Mouse (Mus musculus) midbrain, postnatal 0 days (tissue): ENCODE data around the gene Slc39a2. TPM values are rescaled to one million over a fixed set of nuclear protein-coding genes. Genes with fewer than 3 reads are reported as not detected.

Experiments used
- ATAC-seq: fragments of 200-750 bp; cut with Nextera tagmentation; 2 replicates; pipeline ENCODE4 v1.8.0; 2017; ENCODE audit warnings: moderate number of reproducible peaks, mild to moderate bottlenecking, moderate TSS enrichment, moderate library complexity; ENCODE audit not compliant: low FRiP score
- DNase-seq: peaks from one replicate; pipeline ENCODE4 v3.0.0-alpha.2; 2015; ENCODE audit warnings: low spot score
- H3K27ac ChIP-seq: fragments of 300-500 bp; sonication (generic); 2 replicates; pipeline ENCODE4 v1.5.1; 2014; ENCODE audit warnings: low read depth, mild to moderate bottlenecking, low read length, mixed read lengths
- H3K27me3 ChIP-seq: fragments of 300-500 bp; sonication (generic); 2 replicates; pipeline ENCODE4 v1.6.1; 2014; ENCODE audit warnings: low read length, control low read depth, mixed read lengths; ENCODE audit not compliant: insufficient read depth
- H3K36me3 ChIP-seq: fragments of 300-500 bp; sonication (generic); 2 replicates; pipeline ENCODE4 v1.6.1; 2014; ENCODE audit warnings: low read length, control low read depth, mixed read lengths; ENCODE audit not compliant: insufficient read depth
- H3K4me1 ChIP-seq: fragments of 300-500 bp; sonication (generic); 2 replicates; pipeline ENCODE4 v1.6.1; 2014; ENCODE audit warnings: mild to moderate bottlenecking, control low read depth, antibody characterized with exemption, low read length, mixed read lengths; ENCODE audit not compliant: insufficient read depth
- H3K4me2 ChIP-seq: fragments of 300-500 bp; sonication (generic); 2 replicates; pipeline ENCODE4 v1.6.1; 2014; ENCODE audit warnings: low read depth, mild to moderate bottlenecking, low read length, mixed read lengths; ENCODE audit not compliant: poor library complexity, severe bottlenecking
- H3K4me3 ChIP-seq: fragments of 300-500 bp; sonication (generic); 2 replicates; pipeline ENCODE4 v1.5.1; 2014; ENCODE audit warnings: low read depth, mild to moderate bottlenecking, low read length, moderate library complexity
- H3K9ac ChIP-seq: fragments of 300-500 bp; sonication (generic); replicated peaks from 2 replicates; pipeline ENCODE4 v1.6.1; 2014; ENCODE audit warnings: mild to moderate bottlenecking, low read length, moderate library complexity, mixed read lengths; ENCODE audit not compliant: poor library complexity, severe bottlenecking
- H3K9me3 ChIP-seq: fragments of 300-500 bp; sonication (generic); 2 replicates; pipeline ENCODE4 v1.6.1; 2016; ENCODE audit warnings: low read length, control low read depth
- CTCF ChIP-seq: IDR thresholded peaks from 2 replicates; pipeline ENCODE4 v1.5.1; 2016; ENCODE audit warnings: antibody characterized with exemption, mild to moderate bottlenecking
- WGBS: fragments of 180-500 bp; shearing (Covaris S2); extraction: QIAGEN DNeasy Blood & Tissue Kit; methylation state at CpG from one replicate; pipeline ENCODE4 v1.1.7; 2014; 5-methylcytosine and 5-hydroxymethylcytosine counted together
- polyA plus RNA-seq: library from polyadenylated mRNA; unstranded; fragments of >200 nt; fragmentation: Nextera tagmentation; extraction: Ambion mirVana; gene quantifications from 2 replicates; pipeline ENCODE4 v1.2.1, GENCODE M21; 2015
- total RNA-seq: library from RNA; depleted of rRNA; stranded (reverse); fragments of >200 nt; gene quantifications from 2 replicates; pipeline ENCODE4 v1.2.3, GENCODE M21; 2014

The Slc39a2 gene
- total and polyA plus RNA-seq, 2 experiments from 2014 or later = 0.84 to 2.7 TPM

GRCm38 (mm10) chr14:51884598-51885331, 7.9 kb upstream of the Slc39a2 start, which contains the start of gene Mettl17:
Gene Mettl17 (plus strand): TSS chr14:51884842.
- TF ChIP-seq CTCF = peak; percentile 44
- no peaks in the 10 kb centered on the region for H3K9me3 ChIP-seq
- DNase-seq = peak; percentile 98
- peaks cover 20% of the 10 kb centered on the region for H3K36me3 ChIP-seq
- H3K9ac ChIP-seq = peak within 1 kb of the TSS; percentile 75
- WGBS = under 1% methylated on average over 41 of the region's 43 CpGs
- peak; percentile 98 for ATAC-seq
- H3K4me3 ChIP-seq = peak within 1 kb of the TSS; percentile 65
- H3K4me1 ChIP-seq = peaks cover 9% of the 10 kb centered on the region; the same call in 1 of the 2 replicates
- H3K27ac ChIP-seq = peak within 1 kb of the TSS; percentile 73
- no peaks in the 10 kb centered on the region for H3K27me3 ChIP-seq
- peak within 1 kb of the TSS; percentile 78 for H3K4me2 ChIP-seq

GRCm38 (mm10) chr14:51886051-51886450, 6.6 kb upstream of the Slc39a2 start:
- TF ChIP-seq CTCF = no peak
- ATAC-seq (no peak), DNase-seq (no peak)
- H3K27me3 ChIP-seq = no peaks in the 10 kb centered on the region
- H3K9me3 ChIP-seq = no peaks in the 10 kb centered on the region
- WGBS = 37% methylated on average over 6 of the region's 6 CpGs
- no peak overlapping the region for H3K27ac ChIP-seq
- no peak overlapping the region for H3K9ac ChIP-seq
- H3K36me3 ChIP-seq = peaks cover 30% of the 10 kb centered on the region
- H3K4me1 ChIP-seq = peaks cover 9% of the 10 kb centered on the region; the same call in 1 of the 2 replicates
- peak overlapping the region; percentile 65 for H3K4me3 ChIP-seq
- H3K4me2 ChIP-seq = peak overlapping the region; percentile 78

- H3K9ac ChIP-seq = no peak overlapping the region
- H3K36me3 ChIP-seq = peaks cover 43% of the 10 kb centered on the region
- WGBS = 91% methylated on average over 6 of the region's 6 CpGs
- H3K4me1 ChIP-seq = peaks cover 9% of the 10 kb centered on the region; the same call in 1 of the 2 replicates
- H3K9me3 ChIP-seq = no peaks in the 10 kb centered on the region
- no peak overlapping the region for H3K4me3 ChIP-seq
- no peak overlapping the region for H3K27ac ChIP-seq
- DNase-seq = no peak
- no peak overlapping the region for H3K4me2 ChIP-seq
- H3K27me3 ChIP-seq = no peaks in the 10 kb centered on the region
- no peak for ATAC-seq
- TF ChIP-seq CTCF = no peak
Measured at GRCm38 (mm10) chr14:51889833-51890232, 2.9 kb upstream of the Slc39a2 start.

- no peaks in the 10 kb centered on the region for H3K4me1 ChIP-seq
- TF ChIP-seq CTCF = no peak
- ATAC-seq (no peak), DNase-seq (no peak)
- H3K4me3 ChIP-seq = no peak overlapping the region
- no peak overlapping the region for H3K4me2 ChIP-seq
- no peaks in the 10 kb centered on the region for H3K27me3 ChIP-seq
- no peaks in the 10 kb centered on the region for H3K9me3 ChIP-seq
- H3K27ac ChIP-seq = no peak overlapping the region
- H3K36me3 ChIP-seq = peaks cover 42% of the 10 kb centered on the region
- no peak overlapping the region for H3K9ac ChIP-seq
- 28% methylated on average over 10 of the region's 10 CpGs for WGBS
Measured at GRCm38 (mm10) chr14:51893094-51893794, 555 bp downstream of the Slc39a2 start.

GRCm38 (mm10) chr14:51893809-51894208, 1.1 kb downstream of the Slc39a2 start:
- DNase-seq = no peak
- no peak for ATAC-seq
- Histone ChIP-seq H3K4me3 (no peak overlapping the region), H3K9ac (no peak overlapping the region), H3K4me1 (no peaks in the 10 kb centered on the region), H3K27ac (no peak overlapping the region), H3K4me2 (no peak overlapping the region), H3K36me3 (peaks cover 37% of the 10 kb centered on the region), H3K9me3 (no peaks in the 10 kb centered on the region), H3K27me3 (no peaks in the 10 kb centered on the region)
- TF ChIP-seq CTCF = no peak
- 64% methylated on average over 3 of the region's 3 CpGs for WGBS

GRCm38 (mm10) chr14:51895071-51895470, 2.4 kb downstream of the Slc39a2 start:
- 78% methylated on average over 14 of the region's 14 CpGs for WGBS

More at GRCm38 (mm10) chr14:51895071-51895470, 2.4 kb downstream of the Slc39a2 start:
- Histone ChIP-seq H3K9ac (no peak overlapping the region), H3K9me3 (no peaks in the 10 kb centered on the region), H3K4me1 (no peaks in the 10 kb centered on the region), H3K4me2 (no peak overlapping the region), H3K36me3 (peaks cover 24% of the 10 kb centered on the region), H3K27me3 (no peaks in the 10 kb centered on the region), H3K27ac (no peak overlapping the region), H3K4me3 (no peak overlapping the region)
- peak; percentile 15; the same call in 1 of the 2 replicates for ATAC-seq
- TF ChIP-seq CTCF = no peak
- no peak for DNase-seq
